Mouse (Mus musculus): ENCODE measurements around the gene Frat1.
A peak's percentile ranks its signal among the peaks of the same experiment; 100 is the strongest.
"Not testable (repeated sequence)": the region's sequence is repeated elsewhere in the genome, so short reads cannot be mapped to it uniquely, and the experiment has no call there.

Frat1 gene

GRCm38 (mm10) chr19:41844345-41844744 lies 14.6 kb downstream of the Frat1 start:
- no peak for DNase-seq (ENCODE audit: low spot score)

DNA sequence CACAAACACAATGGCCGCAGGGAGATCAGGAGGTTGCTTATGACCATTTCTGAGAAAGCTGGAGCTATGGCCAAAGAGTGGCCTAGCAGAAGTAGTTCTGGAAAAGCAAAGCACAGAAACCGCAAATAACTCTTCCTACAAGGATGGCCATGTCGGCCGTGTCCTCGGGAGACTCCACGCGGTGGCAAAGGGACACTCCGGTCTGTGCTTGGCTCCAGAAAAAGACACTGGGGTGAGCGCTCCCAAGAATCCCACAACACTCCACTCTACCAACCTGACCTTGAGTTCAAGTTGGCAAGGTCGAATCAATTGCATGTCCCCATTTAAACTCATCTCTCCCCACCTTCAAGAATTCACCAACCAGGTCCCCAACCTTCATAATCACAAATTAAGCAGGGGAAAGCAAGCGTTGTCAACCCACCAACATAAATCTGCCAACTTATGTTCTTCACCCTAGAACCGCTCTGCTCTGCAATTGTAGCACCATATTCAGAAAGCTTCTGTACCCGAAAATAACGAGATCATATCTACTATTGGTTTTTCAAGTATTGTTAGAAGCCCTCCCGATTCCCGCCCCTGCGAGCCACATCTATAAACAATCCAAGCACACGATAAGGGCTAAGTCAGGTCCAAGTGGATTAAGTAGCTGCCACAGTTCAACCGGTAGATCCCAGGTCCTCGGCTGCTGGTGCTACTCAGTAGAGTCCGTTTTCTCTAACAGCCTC lies 16.8 kb downstream of the Frat1 start:
- DNase-seq (ENCODE audit: low spot score), result no peak

DNA sequence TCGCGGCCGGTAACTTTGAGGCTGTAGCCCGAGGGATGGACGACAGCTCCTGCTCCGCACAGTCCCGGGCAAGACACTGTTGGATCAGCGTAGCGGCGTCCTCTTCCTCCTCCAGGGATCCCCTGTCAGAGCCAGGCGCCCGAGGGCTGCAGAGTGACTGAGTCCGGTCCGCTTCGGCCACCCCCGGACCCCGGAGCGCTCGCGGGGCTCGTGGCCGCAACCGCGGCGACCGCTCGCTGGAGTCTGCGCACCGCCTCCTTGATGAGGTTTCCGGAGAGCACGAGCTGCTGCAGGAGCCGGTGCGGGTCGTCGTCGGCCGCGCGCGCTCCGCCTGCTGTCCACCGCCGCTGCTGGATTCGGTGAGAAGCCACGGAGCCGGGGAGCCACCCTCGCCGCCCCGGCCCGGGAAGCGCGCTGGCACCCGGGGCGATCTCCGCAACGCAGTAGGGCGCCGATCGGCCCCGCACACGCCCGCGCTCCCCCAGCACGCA lies 17.4 kb downstream of the Frat1 start:
- peak; percentile 31 for DNase-seq (ENCODE audit: low spot score)

- DNase-seq (ENCODE audit: low spot score), result not testable (repeated sequence)
Measured at GRCm38 (mm10) chr19:41847614-41847991, 17.8 kb downstream of the Frat1 start.

GRCm38 (mm10) chr19:41847992-41848851 lies 18.5 kb downstream of the Frat1 start, which contains the start of gene Frat2:
TSS of gene Frat2 (minus strand) at chr19:41848132.
- DNase-seq (ENCODE audit: low spot score), result peak; percentile 93

DNA sequence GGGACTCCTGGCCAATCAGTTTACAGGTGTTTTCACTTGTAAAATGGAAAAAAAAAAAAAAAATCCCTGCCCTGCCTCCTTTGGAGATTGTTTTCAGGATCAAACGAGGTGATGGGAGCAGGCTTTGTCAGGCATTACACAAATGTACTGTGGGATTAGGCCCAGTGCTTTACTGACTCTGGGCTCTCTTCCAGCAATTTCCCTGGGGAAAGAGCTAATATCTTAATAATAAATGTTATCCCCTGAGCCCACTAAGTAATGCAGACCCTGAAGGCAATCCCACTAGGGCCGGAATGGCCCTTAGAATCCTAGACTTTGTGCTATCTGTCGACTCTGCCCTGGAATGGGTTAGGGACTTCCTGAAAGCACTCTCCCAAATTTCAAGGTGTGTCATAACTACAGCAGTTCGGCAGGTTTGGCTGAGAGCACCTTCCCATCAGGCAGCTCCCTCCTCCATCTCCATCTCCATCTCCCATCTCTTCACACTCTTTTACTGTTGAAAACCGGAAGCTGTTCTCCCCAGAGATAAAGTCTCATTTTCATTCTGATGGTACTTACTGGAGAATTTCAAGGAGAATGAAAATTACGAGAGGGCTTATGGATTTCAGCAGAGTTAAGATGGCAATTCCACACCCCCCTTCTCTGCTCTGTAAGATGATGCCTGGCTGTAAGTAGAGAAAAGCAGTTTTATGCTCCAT lies 20.4 kb downstream of the Frat1 start:
- DNase-seq (ENCODE audit: low spot score), result no peak

DNA sequence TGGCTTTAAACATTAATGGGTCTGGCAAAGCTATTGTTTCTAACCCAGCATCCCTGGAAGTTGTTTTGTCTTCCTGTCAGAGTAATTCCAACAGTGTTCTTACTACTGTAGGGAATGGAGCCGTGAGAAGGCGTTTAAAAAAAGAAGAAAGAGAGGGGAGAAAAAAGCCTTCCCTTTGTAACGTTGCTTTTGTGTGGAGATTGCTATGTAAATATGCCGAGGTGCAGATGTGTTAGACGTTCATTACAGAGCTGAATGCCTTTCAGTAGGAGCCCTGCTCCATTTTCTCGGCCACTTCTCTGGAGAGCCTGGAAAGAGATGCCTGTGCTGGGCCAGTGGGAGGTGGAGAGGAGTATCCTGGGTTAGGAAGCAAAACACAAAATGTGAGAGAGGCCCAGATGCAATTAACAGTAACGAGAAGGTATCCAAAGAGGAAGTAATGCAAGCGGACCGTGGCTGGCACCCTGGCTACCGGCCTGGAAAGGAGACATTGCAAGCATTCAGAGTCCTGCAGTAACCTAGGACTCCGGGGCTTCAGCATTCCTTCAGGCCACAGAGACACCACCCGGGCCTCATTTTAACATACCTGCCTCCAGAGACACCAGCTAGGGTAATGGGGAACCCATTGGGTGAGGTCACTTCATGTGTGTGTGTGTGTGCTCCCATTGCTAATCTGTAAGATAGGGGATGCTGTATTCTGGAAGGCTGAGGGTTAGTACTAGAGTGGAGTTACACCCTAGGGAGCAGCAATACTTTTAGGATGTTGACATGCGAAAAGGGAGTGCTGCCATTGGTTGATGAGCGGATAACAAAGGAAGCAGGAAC lies 21.2 kb downstream of the Frat1 start:
- DNase-seq (ENCODE audit: low spot score), result no peak

DNA sequence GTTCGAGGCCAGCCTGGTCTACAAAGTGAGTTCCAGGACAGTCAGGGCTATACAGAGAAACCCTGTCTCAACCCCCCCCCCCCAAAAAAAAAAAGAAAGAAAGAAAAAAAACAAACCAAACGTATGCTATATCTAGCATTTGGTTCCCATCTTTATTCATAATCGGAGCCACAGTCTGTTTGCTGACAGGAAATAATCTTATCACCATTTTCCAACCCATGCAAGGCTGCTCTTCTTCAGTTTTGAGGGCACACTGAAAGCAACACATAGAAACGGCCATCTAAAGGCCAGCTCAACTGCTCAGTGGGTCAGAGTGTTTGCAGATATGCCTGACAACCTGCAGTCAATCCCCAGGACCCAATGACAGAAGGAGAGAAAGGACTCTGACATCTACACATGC lies 22.7 kb downstream of the Frat1 start:
- DNase-seq (ENCODE audit: low spot score), result no peak

GRCm38 (mm10) chr19:41857086-41857762 lies 27.5 kb downstream of the Frat1 start:
- no peak for DNase-seq (ENCODE audit: low spot score)

- no peak for DNase-seq (ENCODE audit: low spot score)
Measured at GRCm38 (mm10) chr19:41857816-41858310, 28.1 kb downstream of the Frat1 start.

DNA sequence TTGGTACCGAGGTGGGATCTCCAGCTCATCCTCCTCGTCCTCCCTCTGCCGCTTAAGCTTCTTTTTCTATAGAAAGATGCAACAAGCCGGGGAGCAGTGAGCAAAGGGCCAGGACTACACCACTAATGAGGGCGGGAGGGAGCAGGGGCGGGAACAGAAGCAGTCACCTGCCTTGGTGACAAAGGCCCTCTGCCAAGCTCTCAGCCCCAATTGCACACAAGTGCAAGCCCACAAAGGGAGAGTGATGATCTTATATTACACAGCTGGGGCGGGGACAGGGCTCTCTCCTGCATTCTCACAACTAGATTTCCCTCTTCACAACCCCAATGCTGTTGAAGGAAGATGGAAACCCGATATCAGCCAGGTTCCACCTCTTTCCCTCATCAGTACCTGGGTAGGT lies 36.9 kb downstream of the Frat1 start:
- no peak for DNase-seq (ENCODE audit: low spot score)

GRCm38 (mm10) chr19:41869296-41869695 lies 39.5 kb downstream of the Frat1 start:
- no peak for DNase-seq (ENCODE audit: low spot score)

DNA sequence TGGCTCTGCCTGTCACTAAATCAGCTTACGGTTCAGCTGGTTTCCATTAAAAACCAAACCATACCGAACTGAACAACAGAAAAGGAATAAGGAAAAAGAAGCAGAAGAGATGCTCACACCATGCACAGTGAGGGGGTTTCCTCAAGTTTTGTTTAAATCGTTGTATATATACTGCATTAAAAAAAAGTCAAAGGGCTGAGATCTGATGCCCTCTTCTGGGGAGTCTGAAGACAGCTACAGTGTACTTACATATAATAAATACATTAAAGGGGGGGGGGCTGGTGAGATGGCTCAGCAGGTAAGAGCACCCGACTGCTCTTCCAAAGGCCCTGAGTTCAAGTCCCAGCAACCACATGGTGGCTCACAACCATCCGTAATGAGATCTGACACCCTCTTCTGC lies 40.2 kb downstream of the Frat1 start:
- not testable (repeated sequence) for DNase-seq (ENCODE audit: low spot score)

- DNase-seq (ENCODE audit: low spot score), result no peak
Measured at GRCm38 (mm10) chr19:41872285-41872684, 42.5 kb downstream of the Frat1 start.

GRCm38 (mm10) chr19:41874356-41874755 lies 44.6 kb downstream of the Frat1 start:
- DNase-seq (ENCODE audit: low spot score), result peak; percentile 79

- DNase-seq (ENCODE audit: low spot score), result no peak
Measured at GRCm38 (mm10) chr19:41881842-41882241, 52.1 kb downstream of the Frat1 start.
